Mouse (Mus musculus): ENCODE results near the gene D17Wsu92e. TPM values are rescaled to one million over a fixed set of nuclear protein-coding genes. Genes with fewer than 3 reads are reported as not detected.

Gene D17Wsu92e
- polyA plus RNA-seq, 1 experiment from 2014 or later, result 15.7 TPM

DNA sequence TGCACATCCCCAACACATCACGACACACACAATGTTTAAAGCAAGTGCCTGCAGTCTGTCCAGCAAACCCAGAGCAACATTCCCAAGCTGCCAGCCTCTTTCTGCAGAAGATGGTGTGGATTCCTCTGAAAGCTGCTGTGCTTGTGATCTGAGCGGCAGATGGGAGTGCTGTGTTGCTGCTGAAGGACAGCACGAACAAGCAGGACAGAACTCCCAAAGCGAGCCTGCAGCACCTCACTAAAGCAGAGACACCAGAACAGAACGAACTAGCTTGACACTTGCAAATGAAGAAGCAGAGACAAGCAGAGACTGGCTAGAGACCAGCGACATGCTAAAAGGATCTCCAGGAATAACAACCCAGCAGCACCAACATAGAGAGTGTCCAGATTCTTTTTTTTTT lies 48.8 kb downstream of the D17Wsu92e start:
- DNase-seq (ENCODE audit: low spot score), result no peak
- peaks cover 10% of the 10 kb centered on the region for H3K4me1 ChIP-seq
- no peaks in the 10 kb centered on the region for H3K27me3 ChIP-seq (replicated peaks; ENCODE audit: low read depth, poor library complexity, severe bottlenecking)
- 86% methylated on average over 6 of the region's 6 CpGs for WGBS
- no peak overlapping the region for H3K4me3 ChIP-seq
- H3K27ac ChIP-seq (replicated peaks), result no peak overlapping the region
- peaks cover 82% of the 10 kb centered on the region for H3K36me3 ChIP-seq (replicated peaks)
- no peaks in the 10 kb centered on the region for H3K9me3 ChIP-seq

DNA sequence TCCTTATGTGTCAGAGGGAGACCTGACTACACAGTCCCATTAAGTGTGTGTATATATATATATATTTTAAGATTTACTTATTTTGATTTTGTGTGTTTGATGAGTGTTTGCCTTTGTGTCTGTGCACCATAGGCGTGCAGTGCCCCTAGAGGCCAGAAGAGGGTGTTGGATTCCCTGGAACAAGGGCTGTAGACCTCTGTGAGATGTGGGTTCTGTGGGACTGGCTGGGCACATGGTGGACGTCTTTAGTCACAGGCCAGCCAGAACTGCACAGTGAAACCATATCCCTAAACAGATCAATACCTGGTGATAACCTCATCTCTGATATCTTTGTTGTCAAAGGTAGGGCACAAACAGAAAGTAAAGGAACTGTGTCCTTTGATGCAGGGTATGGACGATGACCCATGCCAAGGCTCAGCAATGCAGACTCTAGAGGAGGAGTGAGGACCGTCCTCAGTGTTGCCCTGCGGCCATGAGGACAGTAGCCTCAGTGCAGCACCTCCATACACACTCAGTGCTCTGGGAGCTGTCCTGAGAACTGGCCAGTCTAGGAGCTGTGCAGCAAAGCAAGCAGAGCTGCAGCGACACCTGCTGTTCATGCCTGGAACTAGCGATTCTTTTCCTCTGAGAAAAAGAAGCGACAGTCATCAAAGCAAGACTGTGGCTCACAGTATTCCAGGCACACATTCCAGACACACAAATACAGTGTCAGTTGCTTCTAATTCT lies 51.5 kb downstream of the D17Wsu92e start:
- Histone ChIP-seq H3K27ac (replicated peaks) (no peak overlapping the region), H3K36me3 (replicated peaks) (peaks cover 89% of the 10 kb centered on the region), H3K27me3 (replicated peaks; ENCODE audit: low read depth, poor library complexity, severe bottlenecking) (no peaks in the 10 kb centered on the region), H3K4me1 (peaks cover 10% of the 10 kb centered on the region), H3K9me3 (peaks cover 8% of the 10 kb centered on the region; the same call in 1 of the 2 replicates), H3K4me3 (no peak overlapping the region)
- DNase-seq (ENCODE audit: low spot score), result peak; percentile 72
- 62% methylated on average over 8 of the region's 8 CpGs for WGBS

DNA sequence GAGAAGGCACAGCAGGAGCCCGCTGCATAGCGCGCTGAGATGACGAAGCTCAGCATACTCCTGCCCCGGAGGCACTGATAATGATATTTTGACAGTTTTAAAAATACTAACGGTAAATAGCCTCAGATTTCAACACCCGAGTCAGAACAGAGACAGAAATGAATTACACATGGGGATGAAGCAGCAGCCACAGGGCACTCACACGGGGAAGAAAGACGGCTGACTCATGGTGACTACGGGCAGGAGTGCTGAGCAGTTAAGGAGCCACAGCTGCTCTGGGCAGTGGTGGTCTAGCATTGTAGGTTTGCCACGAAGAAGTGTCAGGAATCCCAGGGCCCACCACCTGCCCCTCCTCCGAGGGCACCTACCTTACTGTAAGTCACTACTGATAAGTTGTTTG lies 52.9 kb downstream of the D17Wsu92e start:
- Histone ChIP-seq H3K4me1 (no peaks in the 10 kb centered on the region), H3K9me3 (peaks cover 8% of the 10 kb centered on the region; the same call in 1 of the 2 replicates), H3K27ac (replicated peaks) (no peak overlapping the region), H3K27me3 (replicated peaks; ENCODE audit: low read depth, poor library complexity, severe bottlenecking) (no peaks in the 10 kb centered on the region), H3K4me3 (no peak overlapping the region), H3K36me3 (replicated peaks) (peaks cover 89% of the 10 kb centered on the region)
- DNase-seq (ENCODE audit: low spot score), result no peak
- WGBS, result 87% methylated on average over 12 of the region's 12 CpGs

DNA sequence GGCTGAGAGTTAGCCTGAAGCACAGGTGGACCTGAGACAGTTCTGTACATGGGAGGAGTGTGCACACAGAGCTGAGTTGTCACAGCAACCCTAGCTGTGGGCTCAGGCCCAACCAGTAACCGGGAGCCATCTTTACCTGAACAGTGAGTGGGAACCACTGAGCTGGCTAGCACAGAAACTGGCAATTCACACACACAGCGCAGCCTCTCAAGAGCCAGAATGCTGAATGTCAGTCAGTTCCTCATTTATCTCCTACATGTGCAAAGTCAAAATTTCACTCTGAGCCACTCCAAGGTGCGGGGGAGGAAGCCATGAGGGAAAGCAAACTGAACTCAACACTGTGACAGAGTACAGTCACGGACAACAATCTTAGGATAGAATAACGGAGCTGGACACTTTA lies 53.3 kb downstream of the D17Wsu92e start:
- H3K27ac ChIP-seq (replicated peaks), result no peak overlapping the region
- no peaks in the 10 kb centered on the region for H3K4me1 ChIP-seq
- peaks cover 8% of the 10 kb centered on the region; the same call in 1 of the 2 replicates for H3K9me3 ChIP-seq
- H3K36me3 ChIP-seq (replicated peaks), result peaks cover 86% of the 10 kb centered on the region
- DNase-seq (ENCODE audit: low spot score), result no peak
- WGBS, result 90% methylated on average over 5 of the region's 5 CpGs
- H3K27me3 ChIP-seq (replicated peaks; ENCODE audit: low read depth, poor library complexity, severe bottlenecking), result no peaks in the 10 kb centered on the region
- no peak overlapping the region for H3K4me3 ChIP-seq

DNA sequence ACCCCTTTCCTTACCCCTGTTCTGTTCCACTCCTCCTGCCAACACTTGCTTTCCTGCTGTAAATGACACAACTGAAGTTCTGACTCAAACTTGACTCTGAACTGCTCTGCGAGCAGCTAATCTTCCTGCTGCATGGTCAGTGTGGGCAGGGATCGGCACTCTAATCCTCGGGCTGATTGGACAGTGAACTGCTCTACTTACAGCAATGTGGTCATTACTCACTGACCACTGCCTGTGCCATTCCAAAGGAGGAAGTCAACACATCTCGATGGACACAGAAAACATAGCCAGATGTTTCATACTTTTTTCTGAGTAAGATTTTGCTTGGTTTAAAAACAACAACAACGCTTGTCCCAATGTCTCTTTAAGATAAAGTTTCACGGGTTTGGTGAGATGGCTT lies 55.4 kb downstream of the D17Wsu92e start:
- H3K36me3 ChIP-seq (replicated peaks), result peaks cover 85% of the 10 kb centered on the region
- H3K27ac ChIP-seq (replicated peaks), result no peak overlapping the region
- H3K4me1 ChIP-seq, result peaks cover 7% of the 10 kb centered on the region; the same call in 1 of the 2 replicates
- H3K9me3 ChIP-seq, result peaks cover 8% of the 10 kb centered on the region; the same call in 1 of the 2 replicates
- 96% methylated on average over 6 of the region's 6 CpGs for WGBS
- H3K27me3 ChIP-seq (replicated peaks; ENCODE audit: low read depth, poor library complexity, severe bottlenecking), result no peaks in the 10 kb centered on the region
- no peak overlapping the region for H3K4me3 ChIP-seq
- DNase-seq (ENCODE audit: low spot score), result no peak

DNA sequence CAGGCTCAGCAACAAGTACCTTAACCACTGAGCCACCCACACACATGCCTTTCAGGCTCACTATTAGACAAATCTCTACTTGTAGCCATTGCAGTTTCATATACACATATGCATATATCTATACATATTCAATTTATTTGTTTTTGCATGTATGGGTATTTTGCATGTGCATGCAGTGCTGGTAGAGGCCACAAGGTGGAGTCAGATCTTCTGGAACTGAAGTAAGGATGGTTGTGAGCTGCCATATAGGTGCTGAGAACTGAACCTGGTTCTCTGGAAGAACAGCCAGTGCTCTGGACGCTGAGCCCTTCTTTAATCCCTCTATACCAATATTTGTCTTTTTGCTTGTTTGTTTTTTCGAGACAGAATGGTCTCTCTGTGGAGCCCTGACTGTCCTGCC lies 56.0 kb downstream of the D17Wsu92e start:
- H3K27me3 ChIP-seq (replicated peaks; ENCODE audit: low read depth, poor library complexity, severe bottlenecking), result no peaks in the 10 kb centered on the region
- no peak for DNase-seq (ENCODE audit: low spot score)
- peaks cover 8% of the 10 kb centered on the region; the same call in 1 of the 2 replicates for H3K9me3 ChIP-seq
- peaks cover 12% of the 10 kb centered on the region; the same call in 1 of the 2 replicates for H3K4me1 ChIP-seq
- H3K4me3 ChIP-seq, result no peak overlapping the region
- no peak overlapping the region for H3K27ac ChIP-seq (replicated peaks)
- peaks cover 79% of the 10 kb centered on the region for H3K36me3 ChIP-seq (replicated peaks)
- WGBS, result 94% methylated on average over 2 of the region's 2 CpGs

DNA sequence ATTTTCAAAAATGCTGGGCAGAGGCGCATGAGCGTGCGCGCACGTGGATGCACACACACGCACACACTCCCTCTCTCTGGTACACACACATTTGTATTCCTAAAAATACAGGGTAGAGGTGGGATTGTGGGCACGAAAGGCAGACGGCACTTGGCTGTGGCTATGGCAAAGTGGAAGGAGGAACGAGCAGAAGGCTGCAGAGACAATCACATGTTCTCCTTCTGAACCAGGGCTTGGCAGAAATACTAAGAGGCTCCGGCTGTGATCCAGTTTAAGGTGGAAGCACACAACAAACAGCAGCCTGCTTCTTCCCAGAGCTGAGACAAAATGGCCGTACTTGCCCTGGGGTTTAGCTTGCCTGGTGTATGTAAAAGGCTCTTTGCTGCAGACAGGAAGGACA lies 57.6 kb downstream of the D17Wsu92e start:
- no peaks in the 10 kb centered on the region for H3K27me3 ChIP-seq (replicated peaks; ENCODE audit: low read depth, poor library complexity, severe bottlenecking)
- H3K4me1 ChIP-seq, result peaks cover 12% of the 10 kb centered on the region; the same call in 1 of the 2 replicates
- H3K27ac ChIP-seq (replicated peaks), result no peak overlapping the region
- WGBS, result 93% methylated on average over 11 of the region's 11 CpGs
- H3K4me3 ChIP-seq, result no peak overlapping the region
- peaks cover 63% of the 10 kb centered on the region for H3K36me3 ChIP-seq (replicated peaks)
- DNase-seq (ENCODE audit: low spot score), result no peak
- H3K9me3 ChIP-seq, result peaks cover 8% of the 10 kb centered on the region; the same call in 1 of the 2 replicates

DNA sequence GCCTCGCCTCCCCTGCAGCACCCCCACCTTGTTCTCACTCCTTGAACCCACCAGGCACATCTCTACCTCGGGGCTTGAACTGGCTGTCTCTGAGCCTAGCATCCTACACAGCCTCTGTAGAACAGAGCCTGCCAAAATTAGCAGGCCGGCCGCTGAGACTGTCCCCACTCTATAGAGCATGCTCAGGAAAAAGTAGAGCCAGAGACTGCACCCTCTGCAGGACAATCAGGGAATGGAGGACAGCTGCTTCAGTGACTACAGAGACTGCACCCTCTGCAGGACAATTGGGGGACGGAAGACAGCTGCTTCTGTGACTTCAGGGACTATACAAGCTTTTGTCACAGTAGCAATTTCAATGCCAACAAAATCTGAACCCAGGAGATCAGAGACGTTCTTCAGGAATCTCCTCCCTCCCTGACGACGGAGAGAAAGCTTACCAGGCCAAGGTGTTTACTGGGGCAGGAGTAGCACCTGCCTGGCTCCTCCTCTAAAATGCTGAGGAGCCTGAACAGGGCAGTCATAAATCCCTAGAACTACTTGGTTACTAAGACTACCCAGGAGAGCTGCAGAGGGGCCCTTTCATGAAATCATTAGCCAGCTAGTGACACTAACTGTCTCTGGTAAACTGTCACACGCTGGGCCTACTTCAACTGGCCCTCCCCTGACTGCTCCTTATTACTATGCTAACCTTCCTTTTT lies 58.7 kb downstream of the D17Wsu92e start:
- peak; percentile 71 for DNase-seq (ENCODE audit: low spot score)
- peaks cover 8% of the 10 kb centered on the region; the same call in 1 of the 2 replicates for H3K9me3 ChIP-seq
- no peak overlapping the region for H3K4me3 ChIP-seq
- no peaks in the 10 kb centered on the region for H3K27me3 ChIP-seq (replicated peaks; ENCODE audit: low read depth, poor library complexity, severe bottlenecking)
- 36% methylated on average over 9 of the region's 9 CpGs for WGBS
- no peak overlapping the region for H3K27ac ChIP-seq (replicated peaks)
- H3K36me3 ChIP-seq (replicated peaks), result peaks cover 52% of the 10 kb centered on the region
- peaks cover 12% of the 10 kb centered on the region; the same call in 1 of the 2 replicates for H3K4me1 ChIP-seq

DNA sequence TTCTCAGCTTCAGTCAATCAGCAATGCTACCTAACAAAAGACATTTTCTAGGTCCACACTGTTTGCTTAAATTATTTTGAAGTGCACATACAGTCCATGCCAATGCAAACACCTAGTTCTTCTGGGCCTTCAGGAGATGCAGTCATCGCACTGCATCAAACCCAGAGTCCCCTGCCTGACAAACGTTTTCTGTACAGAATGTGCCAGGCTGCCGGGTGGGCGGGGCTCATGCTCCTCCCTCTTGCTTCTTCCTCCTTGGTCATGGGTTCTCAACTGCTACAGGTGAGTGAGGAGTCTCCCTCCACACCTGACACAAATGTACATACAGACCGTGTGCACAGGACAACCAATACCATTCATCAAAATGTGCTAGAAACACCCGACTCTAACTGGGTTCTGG lies 60.3 kb downstream of the D17Wsu92e start:
- H3K9me3 ChIP-seq, result peaks cover 7% of the 10 kb centered on the region; the same call in 1 of the 2 replicates
- no peaks in the 10 kb centered on the region for H3K27me3 ChIP-seq (replicated peaks; ENCODE audit: low read depth, poor library complexity, severe bottlenecking)
- no peak overlapping the region for H3K27ac ChIP-seq (replicated peaks)
- peaks cover 50% of the 10 kb centered on the region for H3K36me3 ChIP-seq (replicated peaks)
- no peak for DNase-seq (ENCODE audit: low spot score)
- no peak overlapping the region for H3K4me3 ChIP-seq
- peaks cover 15% of the 10 kb centered on the region; the same call in 1 of the 2 replicates for H3K4me1 ChIP-seq
- 81% methylated on average over 6 of the region's 6 CpGs for WGBS

DNA sequence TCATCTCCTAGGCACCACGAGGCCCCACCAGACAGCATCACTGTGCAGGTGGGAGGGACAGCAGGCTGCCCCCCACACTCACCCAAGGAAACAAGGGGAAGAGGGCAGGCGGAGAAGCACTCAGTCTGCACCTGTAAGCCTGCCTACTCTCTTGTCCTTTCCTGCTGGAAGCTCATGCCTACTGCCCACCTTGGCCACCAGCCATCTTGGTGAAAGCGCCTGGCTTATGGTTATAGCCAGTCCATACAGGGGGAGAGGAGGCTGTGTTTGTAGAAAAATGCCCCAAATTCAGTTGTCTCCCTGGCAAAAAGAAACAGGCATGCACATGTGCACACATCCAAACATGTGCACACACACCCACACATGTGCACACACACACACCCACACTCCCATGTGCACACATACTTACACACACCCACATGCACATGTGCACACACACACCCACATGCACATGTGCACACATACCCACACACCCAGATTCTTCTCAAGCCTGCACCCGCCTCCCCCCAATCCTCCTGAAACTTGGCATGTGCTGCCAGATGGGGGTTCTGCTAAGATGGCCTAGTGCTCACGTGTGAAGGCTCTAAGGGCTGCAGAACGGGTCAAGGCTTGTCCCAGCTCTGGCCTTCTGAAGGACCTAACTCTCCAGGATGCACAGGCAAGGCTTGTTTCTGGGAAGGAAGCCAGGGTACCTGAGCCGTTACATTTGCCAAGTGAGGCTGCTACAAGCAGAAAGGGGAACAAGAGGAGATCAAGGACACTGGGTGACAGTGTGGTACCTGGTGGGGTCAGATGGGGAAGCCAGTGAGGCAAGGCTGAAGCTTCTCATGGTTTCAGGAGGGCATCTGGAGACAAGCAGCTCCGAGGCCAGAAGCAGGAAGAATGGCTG lies 68.9 kb downstream of the D17Wsu92e start:
- no peaks in the 10 kb centered on the region for H3K9me3 ChIP-seq
- peaks cover 63% of the 10 kb centered on the region for H3K36me3 ChIP-seq (replicated peaks)
- H3K4me3 ChIP-seq, result no peak overlapping the region
- 89% methylated on average over 8 of the region's 8 CpGs for WGBS
- no peaks in the 10 kb centered on the region for H3K27me3 ChIP-seq (replicated peaks; ENCODE audit: low read depth, poor library complexity, severe bottlenecking)
- 0 out of 2 replicates have a peak, but pooled peaks cover 9% of the 10 kb centered on the region for H3K4me1 ChIP-seq
- DNase-seq (ENCODE audit: low spot score), result no peak
- no peak overlapping the region for H3K27ac ChIP-seq (replicated peaks)

DNA sequence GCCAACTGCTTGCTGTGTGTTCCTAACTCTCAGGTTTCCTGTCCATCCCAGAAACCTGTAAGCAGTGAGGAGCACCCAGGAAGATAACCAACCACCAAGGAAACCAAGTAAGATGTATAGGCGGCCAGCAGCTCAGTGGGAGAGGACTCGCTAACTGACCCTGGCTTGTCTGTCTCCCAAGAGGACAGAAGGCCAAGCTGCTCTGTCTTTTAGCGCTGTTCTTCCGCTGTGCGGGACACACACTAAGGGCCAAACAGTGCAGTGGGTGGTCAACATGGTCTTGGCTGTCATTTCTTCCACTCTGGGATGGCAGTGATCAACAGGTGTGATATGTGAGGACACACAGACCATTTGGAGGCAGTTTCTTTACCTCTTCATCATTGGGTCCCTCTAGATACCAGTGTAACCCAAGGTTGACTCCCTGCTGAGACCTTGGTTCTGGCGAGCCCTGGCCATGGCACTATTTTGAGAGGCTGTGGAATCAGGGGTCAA lies 70.0 kb downstream of the D17Wsu92e start:
- Histone ChIP-seq H3K9me3 (no peaks in the 10 kb centered on the region), H3K4me3 (no peak overlapping the region), H3K27ac (replicated peaks) (no peak overlapping the region), H3K27me3 (replicated peaks; ENCODE audit: low read depth, poor library complexity, severe bottlenecking) (no peaks in the 10 kb centered on the region), H3K4me1 (0 out of 2 replicates have a peak, but pooled peaks cover 11% of the 10 kb centered on the region), H3K36me3 (replicated peaks) (peaks cover 54% of the 10 kb centered on the region)
- WGBS, result 88% methylated on average over 6 of the region's 6 CpGs
- no peak for DNase-seq (ENCODE audit: low spot score)

DNA sequence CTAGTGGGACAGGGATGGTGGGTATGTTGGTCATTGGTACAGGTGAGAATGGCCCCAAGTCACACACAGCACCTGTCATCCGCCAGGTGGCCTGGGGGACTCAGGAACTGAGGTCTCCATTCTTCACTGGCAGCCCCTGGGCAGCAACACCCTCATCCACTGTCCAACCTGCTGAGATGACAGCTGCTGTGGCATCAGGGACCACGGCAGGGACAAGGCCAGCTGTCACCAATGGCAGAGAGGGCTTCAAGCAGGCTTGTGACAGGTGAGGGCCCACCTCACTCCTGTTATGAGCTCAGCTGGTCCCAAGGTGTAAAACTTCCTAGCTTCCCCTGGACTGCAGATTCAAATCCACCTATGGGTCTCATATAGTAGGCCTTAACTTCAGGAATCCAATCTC lies 72.3 kb downstream of the D17Wsu92e start:
- Histone ChIP-seq H3K27me3 (replicated peaks; ENCODE audit: low read depth, poor library complexity, severe bottlenecking) (no peaks in the 10 kb centered on the region), H3K4me1 (0 out of 2 replicates have a peak, but pooled peaks cover 17% of the 10 kb centered on the region), H3K36me3 (replicated peaks) (peaks cover 44% of the 10 kb centered on the region), H3K4me3 (no peak overlapping the region), H3K9me3 (no peaks in the 10 kb centered on the region), H3K27ac (replicated peaks) (no peak overlapping the region)
- WGBS, result 85% methylated on average over 2 of the region's 2 CpGs
- DNase-seq (ENCODE audit: low spot score), result no peak

All from embryonic facial prominence, embryonic 10.5 days (tissue).